Mouse (Mus musculus) layer of hippocampus, adult 11-12 months (tissue): ENCODE measurements around the gene Cdk2.
A peak's percentile ranks its signal among the peaks of the same experiment; 100 is the strongest.
"Not testable (repeated sequence)": the region's sequence is repeated elsewhere in the genome, so short reads cannot be mapped to it uniquely, and the experiment has no call there.

Experiments used
- DNase-seq: peaks from one replicate; pipeline ENCODE4 v3.0.0; 2022; ENCODE audit warnings: low spot score

Gene Cdk2

DNA sequence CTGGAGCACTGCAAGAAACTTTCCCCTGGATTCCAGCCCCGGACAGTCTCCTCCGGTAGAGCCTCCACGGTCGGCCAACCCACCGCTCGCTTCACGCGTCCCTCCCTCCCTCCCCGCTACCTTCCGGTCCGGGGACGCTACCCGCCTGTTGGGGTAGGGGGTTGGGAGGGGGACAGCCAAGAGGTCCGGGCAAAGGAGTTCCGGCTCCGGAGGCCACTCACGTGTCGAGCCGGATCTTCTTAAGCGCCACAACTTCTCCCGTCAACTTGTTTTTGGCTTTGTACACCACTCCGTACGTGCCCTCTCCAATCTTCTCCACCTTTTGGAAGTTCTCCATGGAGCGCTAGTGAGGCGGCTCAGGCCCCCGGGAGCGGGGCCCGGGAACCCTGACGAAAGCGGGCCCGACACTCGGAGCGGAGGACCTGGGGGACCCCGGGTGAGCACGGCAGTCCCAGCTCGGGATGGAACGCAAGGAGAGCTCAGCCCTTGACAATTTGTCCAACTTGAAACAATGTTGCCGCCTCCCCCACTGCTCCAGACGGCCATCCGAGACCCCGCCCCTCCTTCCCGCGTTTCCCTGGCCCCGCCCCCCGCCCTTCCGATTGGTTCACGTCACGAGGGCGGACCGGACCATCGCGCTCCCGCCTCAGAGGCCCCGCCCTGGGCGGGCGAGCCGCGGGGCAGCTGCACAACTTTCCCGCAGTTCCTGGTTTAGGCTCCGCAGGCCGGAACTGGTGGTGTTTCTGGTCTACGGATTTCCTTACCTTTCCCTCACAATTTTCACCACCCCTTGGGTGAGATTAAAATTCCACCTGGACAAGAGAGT lies at the start of gene Cdk2:
Gene Cdk2, minus strand, starts transcription at position 541 of the 826 bp plus-strand sequence.
- peak; percentile 83 for DNase-seq

DNA sequence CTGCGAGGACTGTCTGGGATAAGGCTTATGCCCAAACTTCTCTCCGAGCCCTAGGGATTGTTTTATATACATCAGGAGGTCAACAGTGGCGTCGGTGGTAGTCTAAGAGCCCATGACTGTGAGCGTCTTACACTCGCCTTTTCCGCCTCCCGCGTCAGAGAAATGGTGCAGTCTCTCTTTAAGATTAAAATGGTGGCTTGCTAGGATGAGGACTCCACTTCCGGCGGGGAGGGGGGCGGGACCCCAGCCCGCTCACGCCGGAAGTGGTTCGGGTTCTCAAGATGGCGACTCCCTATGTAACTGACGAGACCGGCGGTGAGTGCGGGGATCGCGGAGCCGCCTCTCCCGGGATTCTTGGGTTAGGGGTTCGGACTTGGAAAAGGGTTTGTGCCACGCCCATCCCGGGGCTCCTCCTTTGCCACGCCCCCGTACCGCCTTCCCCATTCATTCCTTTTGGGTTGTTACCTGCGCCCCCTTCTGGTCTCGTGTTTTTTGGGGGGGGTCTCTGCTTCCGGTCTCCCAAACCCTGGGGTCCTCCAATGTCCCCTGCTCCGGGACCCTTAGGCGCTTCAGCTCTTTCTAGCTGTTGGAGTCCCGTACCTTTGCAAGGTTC lies 43.5 kb upstream of the Cdk2 start:
- DNase-seq = peak; percentile 76

DNA sequence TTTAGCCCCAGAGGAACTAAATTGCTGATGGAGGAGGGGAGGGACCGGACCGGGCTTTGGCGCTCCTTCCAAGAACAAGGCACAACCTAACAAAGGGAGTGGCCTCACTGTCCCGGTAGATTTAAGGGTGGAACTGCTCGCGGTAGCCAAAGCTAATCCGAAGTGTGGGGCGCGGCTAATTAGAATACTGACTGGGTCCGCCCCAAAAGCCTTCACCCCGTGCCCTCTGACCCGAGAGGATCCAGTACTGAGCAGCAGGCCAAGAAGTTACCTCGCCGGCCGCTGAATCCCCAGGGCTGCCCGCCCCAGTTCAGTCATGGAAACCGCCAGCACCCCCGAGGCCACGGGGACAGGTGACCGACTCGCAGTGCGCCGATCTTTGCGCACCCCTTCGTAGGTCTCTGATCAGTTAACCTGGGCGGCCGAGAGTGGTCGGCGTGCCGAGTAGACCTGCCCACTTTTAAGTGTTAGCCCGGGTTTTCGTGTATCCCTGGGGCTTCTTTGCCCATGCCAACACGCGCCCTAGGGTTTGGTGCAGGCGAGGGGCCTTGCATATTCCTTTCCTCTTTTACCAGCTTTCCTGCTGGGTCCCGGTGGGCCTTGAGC lies 42.9 kb upstream of the Cdk2 start, which contains the start of gene Pym1:
Gene Pym1, plus strand, starts transcription at position 244 of the 606 bp plus-strand sequence.
- peak; percentile 46 for DNase-seq

DNA sequence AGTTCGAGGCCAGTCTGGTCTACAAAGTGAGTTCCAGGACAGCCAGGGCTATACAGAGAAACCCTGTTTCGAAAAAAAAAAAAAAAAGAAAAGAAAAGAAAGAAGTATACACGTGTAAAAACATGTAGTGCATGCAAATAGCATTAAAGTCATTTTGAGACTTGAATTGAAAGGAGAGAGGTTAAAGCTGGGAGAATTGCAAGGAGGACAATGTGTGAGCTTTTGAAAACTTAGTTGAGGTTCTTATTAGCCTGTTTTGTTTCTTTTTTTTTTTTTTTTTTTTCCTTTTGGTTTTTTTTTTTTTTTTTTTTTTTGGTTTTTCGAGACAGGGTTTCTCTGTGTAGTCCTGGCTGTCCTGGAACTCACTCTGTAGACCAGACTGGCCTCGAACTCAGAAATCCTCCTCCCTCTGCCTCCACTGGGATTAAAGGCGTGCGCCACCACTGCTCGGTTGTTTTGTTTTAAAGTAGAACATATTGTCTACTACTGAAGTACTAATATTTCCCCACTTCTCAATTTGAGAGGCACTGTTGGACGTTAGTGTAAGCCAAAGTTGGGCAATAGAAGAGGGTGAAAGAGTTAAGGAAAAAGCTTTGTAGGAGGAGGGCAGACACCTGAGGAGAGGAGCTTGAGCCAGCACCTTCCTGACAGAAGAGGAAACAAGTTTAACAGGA lies 42.3 kb upstream of the Cdk2 start:
- no peak for DNase-seq

DNA sequence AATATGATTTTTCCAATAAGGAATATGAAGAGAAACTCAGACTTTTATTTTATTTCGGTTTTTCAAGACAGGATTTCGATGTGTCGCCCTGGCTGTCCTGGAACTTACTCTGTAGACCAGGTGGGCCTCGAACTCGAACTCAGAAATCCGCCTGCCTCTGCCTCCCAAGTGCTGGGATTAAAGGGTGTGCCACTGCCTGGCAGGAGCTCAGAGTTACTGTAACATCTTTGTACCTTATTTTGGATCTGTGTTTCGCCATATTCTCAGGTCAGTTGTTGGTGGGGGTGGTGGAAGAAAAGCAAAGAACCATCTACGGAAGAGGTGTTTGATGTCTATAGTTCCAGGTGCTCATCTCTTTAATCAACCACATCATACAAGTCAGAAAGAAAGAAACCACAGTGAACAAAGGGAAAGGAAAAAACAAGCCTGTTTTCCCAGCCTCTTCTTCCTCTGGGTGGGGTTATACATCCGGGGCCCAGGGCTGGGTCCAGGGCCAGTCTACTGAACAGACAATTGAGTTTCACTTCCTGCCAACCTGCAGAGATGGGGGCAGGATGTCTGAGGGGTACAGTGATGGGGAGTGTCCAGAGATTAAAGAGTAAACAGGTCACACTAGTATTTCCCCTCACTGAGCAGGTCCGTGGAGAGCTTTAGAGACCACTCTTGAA lies 41.2 kb upstream of the Cdk2 start:
- no peak for DNase-seq

DNA sequence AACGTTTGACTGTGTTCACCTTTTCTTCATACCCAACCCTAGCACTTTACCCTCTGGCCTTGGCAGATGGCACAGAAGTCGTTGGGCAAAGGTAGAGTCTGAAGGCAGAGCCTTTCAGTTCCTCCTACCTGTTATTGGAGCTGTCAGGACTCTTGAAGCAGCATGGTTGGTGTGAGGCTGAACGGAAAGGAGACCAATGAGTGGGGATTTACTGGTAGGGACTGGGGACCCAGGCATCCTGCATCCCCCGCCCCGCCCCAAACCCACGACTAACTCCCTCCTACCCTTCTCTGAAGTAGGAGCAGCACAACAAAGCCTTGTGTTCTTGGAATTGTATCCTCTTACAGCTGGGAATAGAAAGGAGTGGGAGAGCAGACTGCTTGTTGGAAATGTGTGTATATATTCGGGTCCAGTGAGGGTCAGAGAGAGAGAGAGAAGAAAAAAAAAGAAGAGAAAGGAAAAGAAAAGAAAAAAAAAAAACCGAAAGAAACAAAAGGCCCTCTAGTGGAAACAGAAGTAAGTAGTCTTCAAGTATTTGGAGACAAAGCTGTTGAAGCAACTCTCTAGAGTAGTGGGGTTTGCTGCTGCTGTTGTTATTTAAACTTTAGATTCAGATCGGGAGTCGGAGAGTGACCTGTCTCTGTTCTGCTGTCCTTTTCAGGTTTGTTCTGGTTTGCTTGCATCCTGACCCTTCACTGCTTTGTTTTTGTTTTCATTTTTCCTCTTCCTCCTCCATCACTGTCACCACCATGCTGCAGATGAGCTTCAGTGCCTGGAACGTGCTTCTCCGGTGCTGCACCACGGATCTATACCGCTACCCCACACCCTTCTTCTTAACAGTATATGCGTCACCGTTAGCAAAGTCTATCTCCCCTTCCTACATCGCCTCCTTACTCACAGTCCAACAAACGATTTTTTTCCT lies 40.1 kb upstream of the Cdk2 start, which contains the start of gene Dgka:
Gene Dgka, minus strand, starts transcription at position 176 of the 922 bp plus-strand sequence.
- DNase-seq = no peak

DNA sequence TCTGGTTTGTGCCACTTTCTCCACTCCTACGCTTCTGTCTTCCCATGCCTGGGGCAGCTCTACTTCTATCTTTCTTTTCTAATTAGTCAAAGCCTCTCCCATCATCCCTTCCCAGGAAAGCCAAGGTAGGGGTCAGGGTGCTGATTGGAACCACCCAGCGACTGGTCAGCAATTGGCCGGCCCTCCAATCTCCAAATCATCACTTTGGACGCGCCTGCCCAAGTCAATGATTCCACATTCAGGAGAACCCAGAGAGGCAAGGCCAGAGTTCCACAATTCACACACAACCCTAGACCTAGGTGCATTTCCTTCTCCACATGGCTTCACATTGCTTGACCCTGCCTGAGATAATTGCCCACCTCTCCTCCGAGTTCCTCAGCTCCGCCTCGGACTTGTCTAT lies 39.4 kb upstream of the Cdk2 start:
- DNase-seq = no peak

DNA sequence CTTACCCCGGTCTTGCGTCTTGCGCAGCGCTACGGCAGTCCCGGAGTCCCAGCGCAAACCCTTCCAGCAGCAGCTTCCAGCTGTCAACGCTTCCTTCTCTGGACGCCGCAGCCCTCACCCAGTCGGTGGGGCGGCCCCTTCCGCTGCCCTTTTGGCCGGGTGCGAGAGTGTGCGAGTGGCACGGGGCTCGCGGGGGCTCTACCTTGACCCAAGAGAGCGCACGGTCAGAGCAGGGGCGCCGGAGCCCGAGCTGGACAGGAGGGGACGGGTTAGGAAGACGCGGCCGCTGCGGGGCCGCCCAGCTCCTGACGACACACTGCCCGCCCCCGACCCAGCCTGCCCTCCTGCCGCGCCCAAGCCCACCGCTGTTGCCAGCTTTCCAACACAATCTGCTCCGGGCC lies 39.0 kb upstream of the Cdk2 start:
- DNase-seq = no peak

DNA sequence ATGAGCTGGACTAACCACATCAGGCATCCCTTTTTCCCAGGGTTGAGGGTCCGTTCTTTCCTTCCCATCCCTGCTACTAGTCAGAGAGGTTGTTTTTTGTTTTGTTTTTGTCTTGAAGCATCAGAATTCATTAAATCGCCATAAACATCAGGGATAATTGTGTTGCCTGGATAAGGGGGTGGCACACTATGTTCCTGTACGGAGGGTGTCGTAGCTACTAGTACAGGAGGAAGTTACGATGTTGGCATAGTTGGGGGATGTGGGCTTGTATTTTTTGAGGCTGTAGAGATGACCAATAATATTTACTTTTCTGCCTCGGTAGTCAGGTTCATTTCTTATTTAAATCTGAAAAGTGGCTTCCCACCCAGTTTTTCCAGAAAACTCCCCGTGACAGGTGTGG lies 38.4 kb upstream of the Cdk2 start:
- no peak for DNase-seq

DNA sequence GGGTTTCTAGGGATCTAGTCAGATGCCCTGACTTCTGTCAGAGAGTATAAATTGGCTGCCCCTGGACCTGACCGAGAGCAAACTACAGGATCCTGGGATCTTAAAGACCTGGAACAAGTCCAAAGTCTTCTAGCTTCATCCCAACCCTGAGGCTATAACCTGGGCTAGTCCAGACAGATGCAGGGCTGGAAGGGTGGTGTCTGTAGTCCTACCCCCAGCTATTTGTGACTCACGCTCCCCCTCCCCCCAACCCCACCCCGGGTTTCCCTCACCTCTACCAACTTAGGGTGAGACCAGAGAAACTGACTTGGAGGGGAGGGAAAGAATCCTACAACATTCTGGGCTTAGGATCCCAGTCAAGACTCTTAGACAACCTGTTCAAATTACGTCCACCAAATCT lies 37.8 kb upstream of the Cdk2 start:
- no peak for DNase-seq

DNA sequence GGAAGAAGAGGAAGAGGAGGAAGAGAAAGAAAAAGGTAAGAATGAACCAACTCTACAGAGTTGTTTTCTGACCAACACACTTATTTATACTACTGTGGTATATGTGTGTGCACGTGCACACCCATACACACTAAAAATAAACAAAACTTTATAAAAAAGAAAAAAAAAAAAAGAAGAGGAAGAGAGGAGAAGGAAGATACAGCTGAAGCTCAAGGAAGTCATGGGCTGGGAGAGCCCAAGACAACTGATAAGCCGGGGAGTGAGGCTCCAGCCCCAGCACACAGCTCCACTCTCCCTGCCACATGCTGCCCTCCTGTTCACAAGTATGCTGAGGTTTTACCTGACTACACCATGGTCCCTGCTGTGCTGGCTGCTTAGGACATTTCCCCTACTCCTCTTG lies 35.5 kb upstream of the Cdk2 start:
- no peak for DNase-seq

DNA sequence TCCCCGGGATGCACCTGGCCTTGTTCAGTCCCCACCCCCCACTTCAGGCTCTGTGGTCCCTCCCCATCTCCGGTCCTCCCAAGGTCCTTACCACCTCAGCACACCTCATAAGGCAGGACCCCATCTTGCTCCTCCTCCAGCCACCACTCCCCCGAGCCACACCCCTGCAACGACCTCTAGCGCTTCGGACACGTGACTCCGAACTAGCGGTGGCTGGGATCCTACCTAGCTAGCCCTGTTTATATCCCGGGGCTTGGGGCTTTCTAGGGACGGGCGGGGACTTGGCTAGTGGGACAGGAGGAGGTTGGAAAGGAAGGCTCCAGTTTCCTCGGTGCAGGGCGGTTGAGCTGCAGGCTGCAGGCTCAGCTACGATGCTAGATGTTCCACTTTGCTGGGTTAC lies 32.6 kb upstream of the Cdk2 start:
- no peak for DNase-seq

DNA sequence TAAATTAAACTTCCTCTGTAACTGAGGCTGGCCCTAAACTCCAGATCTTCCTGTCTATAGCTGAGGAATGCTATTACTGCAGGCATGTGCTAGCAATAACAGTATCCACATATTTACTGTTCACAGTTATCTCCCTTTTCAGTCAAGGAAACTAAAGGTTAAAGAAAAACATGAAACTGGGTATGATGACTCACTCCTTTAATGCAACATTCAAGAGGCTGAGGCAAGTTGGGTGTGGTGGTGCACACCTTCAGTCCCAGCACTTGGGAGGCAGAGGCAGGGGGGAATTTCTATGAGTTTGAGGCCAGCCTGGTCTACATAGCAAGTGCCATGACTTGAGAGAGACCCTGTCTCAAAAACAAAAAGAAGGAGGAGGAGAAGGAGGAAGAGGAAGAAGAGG lies 27.2 kb upstream of the Cdk2 start:
- no peak for DNase-seq

DNA sequence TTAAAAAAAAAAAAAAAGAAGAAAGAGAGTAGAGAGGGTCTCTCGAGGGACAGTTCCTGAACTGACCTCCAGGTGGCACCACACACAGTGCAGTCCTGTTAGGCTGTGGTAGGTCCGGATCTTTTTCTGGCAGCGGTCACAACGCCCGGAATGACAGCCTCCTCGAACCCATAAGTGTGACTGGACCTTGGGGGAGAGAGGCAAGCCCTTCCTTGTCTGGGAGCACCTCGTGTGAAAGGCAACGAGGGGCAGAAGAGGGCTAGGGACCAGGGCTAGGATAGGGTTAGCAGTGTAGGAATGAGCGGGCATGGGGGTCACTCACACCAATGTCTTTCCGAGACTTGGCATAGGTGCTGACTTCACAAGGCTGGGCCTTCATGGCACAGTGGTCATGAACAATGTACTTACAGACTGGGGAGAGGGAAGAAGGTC lies 26.2 kb upstream of the Cdk2 start:
- peak; percentile 72 for DNase-seq

DNA sequence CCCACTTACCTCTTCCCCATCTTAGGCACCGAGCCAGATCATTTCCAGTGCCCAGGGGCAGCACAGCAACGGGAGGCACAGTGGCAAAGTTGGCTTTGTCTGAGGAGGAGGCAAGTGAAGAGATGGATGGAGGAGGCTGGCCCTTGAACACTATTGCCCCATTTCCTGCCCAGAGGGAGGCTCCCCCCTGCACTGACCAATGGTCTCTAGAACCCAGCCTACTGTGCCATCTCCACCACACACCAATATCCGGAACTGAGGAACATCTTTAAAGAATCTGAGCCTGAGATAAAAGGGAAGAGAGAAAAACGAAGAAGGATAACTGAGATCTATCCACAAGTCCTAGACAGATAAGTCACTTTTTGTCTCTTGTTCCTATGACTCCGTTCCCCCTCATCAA lies 23.2 kb upstream of the Cdk2 start:
- no peak for DNase-seq

DNA sequence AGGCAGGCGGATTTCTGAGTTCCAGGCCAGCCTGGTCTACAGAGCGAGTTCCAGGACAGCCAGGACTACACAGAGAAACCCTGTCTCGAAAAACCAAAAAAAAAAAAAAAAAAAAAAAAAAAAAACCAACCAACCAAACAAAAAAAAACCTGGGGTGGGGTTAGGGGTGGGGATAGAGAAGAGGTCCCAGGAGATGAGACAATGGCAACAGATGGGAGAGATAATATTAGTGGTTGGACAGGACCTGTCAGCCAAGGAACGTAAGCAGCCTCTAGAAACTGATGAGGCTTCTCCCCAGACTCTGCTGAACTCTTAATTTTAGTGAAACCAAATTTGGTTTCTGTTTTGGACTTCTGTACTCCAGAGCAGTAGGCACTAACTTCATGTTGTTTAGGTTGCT lies 20.6 kb upstream of the Cdk2 start:
- DNase-seq = not testable (repeated sequence)

DNA sequence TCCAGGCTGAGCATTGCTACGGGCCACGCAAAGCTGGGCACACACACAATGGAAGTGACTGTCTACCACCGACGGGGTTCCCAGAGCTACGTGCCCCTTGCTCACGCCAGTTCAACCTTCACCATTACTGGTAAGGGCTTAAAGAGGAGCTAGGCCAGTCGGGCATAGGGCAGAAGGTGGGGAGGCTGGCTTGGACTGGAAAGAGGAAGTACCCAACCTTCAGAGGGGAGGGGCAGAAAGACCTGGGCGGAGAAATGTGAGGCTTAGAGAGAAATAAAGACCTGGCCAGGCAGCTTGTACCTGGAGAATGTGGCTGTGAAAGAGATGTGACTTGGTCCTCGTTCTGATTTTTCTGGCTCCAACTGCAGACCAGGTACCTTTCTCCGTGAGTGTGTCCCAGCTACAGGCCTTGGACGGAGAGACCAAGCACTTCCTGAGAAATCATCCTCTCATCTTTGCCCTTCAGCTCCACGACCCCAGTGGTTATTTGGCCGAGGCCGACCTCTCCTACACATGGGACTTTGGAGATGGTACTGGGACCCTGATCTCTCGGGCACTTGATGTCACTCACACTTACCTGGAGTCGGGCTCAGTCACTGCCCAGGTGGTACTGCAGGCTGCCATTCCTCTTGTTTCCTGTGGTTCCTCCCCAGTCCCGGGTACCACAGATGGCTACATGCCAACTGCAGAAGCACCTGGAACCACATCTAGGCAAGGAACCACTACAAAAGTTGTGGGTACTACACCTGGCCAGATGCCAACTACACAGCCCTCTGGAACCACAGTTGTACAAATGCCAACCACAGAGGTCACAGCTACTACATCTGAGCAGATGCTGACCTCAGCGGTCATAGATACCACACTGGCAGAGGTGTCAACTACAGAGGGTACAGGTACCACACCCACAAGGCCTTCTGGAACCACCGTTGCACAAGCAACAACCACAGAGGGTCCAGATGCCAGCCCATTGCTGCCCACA lies 11.0 kb upstream of the Cdk2 start:
- DNase-seq = no peak

DNA sequence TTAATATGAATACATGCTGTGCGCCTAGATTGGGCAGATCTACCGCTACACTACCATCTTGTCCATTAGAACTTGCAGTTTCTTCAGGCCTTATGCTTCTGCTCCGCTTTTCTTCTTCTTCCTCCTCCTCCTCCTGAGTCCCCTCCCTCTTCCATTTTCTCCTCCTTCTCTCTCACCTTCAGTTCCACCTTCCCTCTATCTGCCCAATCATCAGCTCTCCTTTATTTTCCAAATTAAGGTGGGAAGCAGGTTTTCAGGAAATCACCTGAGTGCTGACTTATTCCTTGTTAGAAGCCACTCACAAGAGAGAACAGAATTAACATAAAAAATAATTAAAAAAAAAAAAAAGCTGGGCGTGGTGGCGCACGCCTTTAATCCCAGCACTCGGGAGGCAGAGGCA lies 6.5 kb upstream of the Cdk2 start:
- not testable (repeated sequence) for DNase-seq

DNA sequence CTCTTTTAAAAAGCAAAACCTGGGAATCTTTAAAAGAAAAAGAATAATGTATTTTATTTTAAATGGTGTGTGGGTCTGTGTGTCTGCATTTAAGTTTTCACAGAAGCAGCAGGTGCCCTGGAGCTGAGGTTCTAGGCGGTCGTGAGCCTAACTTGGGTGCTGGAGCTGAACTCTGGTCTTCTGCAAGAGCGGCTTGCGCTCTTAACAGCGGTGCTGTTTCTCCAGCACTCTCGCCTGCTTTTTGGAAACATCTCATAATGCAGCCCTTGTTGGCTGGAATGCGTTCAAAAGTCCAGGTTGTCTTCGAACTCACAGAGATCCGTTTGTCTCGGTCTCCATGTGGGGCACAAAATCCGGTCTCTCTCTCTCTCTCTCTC lies 474 bp upstream of the Cdk2 start:
- no peak for DNase-seq

DNA sequence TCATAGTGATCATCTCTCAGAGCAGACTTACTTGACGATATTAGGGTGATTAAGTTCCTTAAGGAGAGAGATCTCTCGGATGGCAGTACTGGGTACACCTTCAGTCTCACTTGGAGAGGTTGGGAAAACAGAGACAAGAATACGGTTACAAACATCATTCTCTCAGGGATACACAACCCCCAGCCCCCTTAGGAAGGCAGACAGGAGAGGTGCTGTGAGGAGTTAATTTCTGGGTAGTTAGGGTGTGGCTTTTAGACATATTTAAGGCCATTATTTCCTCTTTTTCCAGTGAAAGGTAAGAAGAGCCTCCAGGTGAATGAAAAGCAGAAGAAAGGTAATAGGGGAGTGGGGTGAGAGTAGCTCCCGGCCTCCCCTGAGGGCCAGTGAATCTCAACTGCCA lies 936 bp downstream of the Cdk2 start, which contains the start of gene Pmel:
Gene Pmel, plus strand, starts transcription at position 301 of the 400 bp plus-strand sequence.
- DNase-seq = no peak
